Mouse (Mus musculus) urinary bladder, postnatal 36 days (tissue): ENCODE results near the gene Tbc1d22a.
A peak's percentile ranks its signal among the peaks of the same experiment; 100 is the strongest.

Source experiments
- DNase-seq, 2 experiments: peaks; one replicate each; pipeline ENCODE4 v3.0.0; 2022; ENCODE audit warnings: low spot score in 2 of 2, mixed read lengths in 1 of 2

Tbc1d22a gene

GRCm38 (mm10) chr15:86444271-86444670, 230.0 kb downstream of the Tbc1d22a start:
- DNase-seq = no peak

- DNase-seq = no peak
Observed at GRCm38 (mm10) chr15:86446064-86446463, 231.8 kb downstream of the Tbc1d22a start.

- no peak for DNase-seq
Observed at GRCm38 (mm10) chr15:86447251-86447650, 233.0 kb downstream of the Tbc1d22a start.

- no peak for DNase-seq
Observed at GRCm38 (mm10) chr15:86449236-86449635, 235.0 kb downstream of the Tbc1d22a start.

- no peak for DNase-seq
Observed at GRCm38 (mm10) chr15:86449794-86450193, 235.5 kb downstream of the Tbc1d22a start.

GRCm38 (mm10) chr15:86459413-86459812, 245.2 kb downstream of the Tbc1d22a start:
- no peak for DNase-seq

GRCm38 (mm10) chr15:86462636-86463035, 248.4 kb downstream of the Tbc1d22a start:
- DNase-seq = no peak

GRCm38 (mm10) chr15:86468082-86468481, 253.8 kb downstream of the Tbc1d22a start:
- no peak for DNase-seq

GRCm38 (mm10) chr15:86471136-86471535, 256.9 kb downstream of the Tbc1d22a start:
- no peak for DNase-seq

GRCm38 (mm10) chr15:86473473-86473872, 259.2 kb downstream of the Tbc1d22a start:
- no peak for DNase-seq

GRCm38 (mm10) chr15:86474951-86475350, 260.7 kb downstream of the Tbc1d22a start:
- DNase-seq = no peak

- no peak for DNase-seq
Observed at GRCm38 (mm10) chr15:86476483-86476882, 262.2 kb downstream of the Tbc1d22a start.

- no peak for DNase-seq
Observed at GRCm38 (mm10) chr15:86477032-86477431, 262.8 kb downstream of the Tbc1d22a start.

GRCm38 (mm10) chr15:86477471-86477992, 263.3 kb downstream of the Tbc1d22a start:
- no peak for DNase-seq

GRCm38 (mm10) chr15:86478685-86479502, 264.6 kb downstream of the Tbc1d22a start:
- peak in 1 of 2 experiments; percentile 8 for DNase-seq

GRCm38 (mm10) chr15:86482362-86482761, 268.1 kb downstream of the Tbc1d22a start:
- no peak for DNase-seq

GRCm38 (mm10) chr15:86485815-86486214, 271.6 kb downstream of the Tbc1d22a start:
- DNase-seq = no peak

- no peak for DNase-seq
Observed at GRCm38 (mm10) chr15:86487359-86487758, 273.1 kb downstream of the Tbc1d22a start.

- DNase-seq = no peak
Observed at GRCm38 (mm10) chr15:86491434-86492099, 277.3 kb downstream of the Tbc1d22a start.

- no peak for DNase-seq
Observed at GRCm38 (mm10) chr15:86492636-86493035, 278.4 kb downstream of the Tbc1d22a start.

- no peak for DNase-seq
Observed at GRCm38 (mm10) chr15:86496209-86496608, 281.9 kb downstream of the Tbc1d22a start.

- no peak for DNase-seq
Observed at GRCm38 (mm10) chr15:86496646-86497045, 282.4 kb downstream of the Tbc1d22a start.

- DNase-seq = no peak
Observed at GRCm38 (mm10) chr15:86500536-86500935, 286.3 kb downstream of the Tbc1d22a start.
